Mouse (Mus musculus) CD4-positive naive resting alpha-beta T cell, adult 57 days (primary cell): ENCODE measurements around the gene Myo1g. TPM values are rescaled to one million over a fixed set of nuclear protein-coding genes. Genes with fewer than 3 reads are reported as not detected.

ENCODE experiments used
- total RNA-seq: library from RNA; stranded (reverse); gene quantifications from one replicate; pipeline ENCODE4 v1.2.4, GENCODE M21; 2023

Myo1g gene
- 216 TPM for total RNA-seq

GRCm38 (mm10) chr11:6520507-6521173 lies at the start of gene Myo1g:
TSS of gene Myo1g (minus strand) at chr11:6520965.

GRCm38 (mm10) chr11:6546205-6547013 lies 25.6 kb upstream of the Myo1g start, which contains the start of gene Ccm2:
TSS of gene Ccm2 (plus strand) at chr11:6546887.

GRCm38 (mm10) chr11:6475867-6476484 lies 44.8 kb downstream of the Myo1g start, which contains the start of gene Purb:
TSS of gene Purb (minus strand) at chr11:6475917.

Other genes with a start within 250 kb of the Myo1g start
- gene Tmed4, start 246.1 kb downstream of the Myo1g start, total RNA-seq: 34.9 TPM
- 165 TPM for gene Ogdh, start 229.3 kb downstream of the Myo1g start, total RNA-seq
- 90.7 TPM for gene Zmiz2, start 131.9 kb downstream of the Myo1g start, total RNA-seq
- 1,278 TPM for gene Ppia, start 105.5 kb downstream of the Myo1g start, total RNA-seq
- 53.0 TPM for gene H2afv, start 76.5 kb downstream of the Myo1g start, total RNA-seq
- 67.2 TPM for gene Purb, start 45.0 kb downstream of the Myo1g start, total RNA-seq
- 345 TPM for gene Ccm2, start 25.9 kb upstream of the Myo1g start, total RNA-seq
- gene Nacad, start 85.1 kb upstream of the Myo1g start, total RNA-seq: not detected
- 156 TPM for gene Tbrg4, start 105.1 kb upstream of the Myo1g start, total RNA-seq
- gene Wap, start 117.7 kb upstream of the Myo1g start, total RNA-seq: not detected
- 51.6 TPM for gene Ramp3, start 137.6 kb upstream of the Myo1g start, total RNA-seq